Mouse (Mus musculus): ENCODE data around the gene 5730522E02Rik. TPM values are rescaled to one million over a fixed set of nuclear protein-coding genes. Genes with fewer than 3 reads are reported as not detected.

The 5730522E02Rik gene
- polyA plus RNA-seq (2012; rRNA removed) = 10.1 and 14.7 TPM in 2 replicates

GRCm38 (mm10) chr11:26210582-26211180, at the start of gene 5730522E02Rik:
5730522E02Rik (minus strand) TSS chr11:26210763.

Other genes with a start within 250 kb of the 5730522E02Rik start
- gene Fancl, start 175.4 kb upstream of the 5730522E02Rik start, polyA plus RNA-seq (2012; rRNA removed) = 11.5 and 12.5 TPM in 2 replicates

Measured in central nervous system, embryonic 14 days (tissue).